ENCODE assay signal across 8 mouse cellular contexts in the genomic region with DNA sequence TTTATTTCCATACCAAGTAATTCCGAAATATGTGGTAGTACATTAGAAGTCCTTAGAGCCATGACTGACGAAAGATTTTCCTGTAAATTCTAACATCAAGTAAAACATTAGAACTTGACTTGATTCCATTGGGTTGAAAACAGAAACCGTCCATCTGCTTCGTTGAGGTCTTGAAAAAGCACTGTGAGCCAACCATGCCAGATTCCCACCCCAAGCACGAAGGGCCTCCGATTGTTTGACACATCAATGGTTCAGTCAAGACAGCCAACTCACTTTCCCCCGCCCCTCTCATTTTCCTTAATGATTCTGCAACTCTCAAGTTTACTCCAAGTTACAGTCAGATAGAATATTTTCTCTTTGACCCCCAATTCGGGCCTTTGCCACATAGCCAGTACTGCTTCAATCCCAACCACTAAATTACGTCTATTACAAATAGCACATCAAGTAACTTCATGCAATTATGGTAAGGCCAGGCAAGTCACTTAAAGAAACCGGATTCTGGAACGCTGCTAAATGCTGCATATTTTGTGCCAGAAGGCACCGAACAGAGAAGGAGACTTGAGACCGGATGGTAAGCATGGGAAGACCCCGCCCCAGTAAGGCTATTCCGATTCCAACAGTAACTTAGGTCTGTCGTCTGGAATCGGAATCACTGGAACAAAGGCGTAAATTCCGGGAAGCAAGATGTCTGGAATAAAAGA. TPM values are rescaled to one million over a fixed set of nuclear protein-coding genes. Genes with fewer than 3 reads are reported as not detected.
DNase-seq lines count a peak whose midpoint lies in the region; TF ChIP-seq lines count a peak whose summit lies in the region.

No protein-coding gene starts in this region.

- peak; percentile 40 for DNase-seq in cerebellum, adult 11-12 months
- no peak for DNase-seq in cerebellum, postnatal 25 days
- DNase-seq in A20 (ENCODE audit: low read depth, low spot score): peak; percentile 60
- peak; percentile 38 to 48 for DNase-seq in cerebellum, postnatal 14 days
- peak; percentile 20 to 38 for DNase-seq in heart, postnatal 10 days
- no peak for DNase-seq in liver, adult 2 months (ENCODE audit: extremely low read depth, low read depth, low spot score)
- DNase-seq in neural tube, embryonic 10.5 days (ENCODE audit: extremely low spot score, low spot score): peak; percentile 22
- DNase-seq in ovary, postnatal 14 days (ENCODE audit: low spot score): no peak

- H3K9ac ChIP-seq in liver, adult 2 months (ENCODE audit: low read depth, low read length): peak overlapping the region; percentile 96

- no peak for TF ChIP-seq CTCF in liver, adult 2 months (IDR thresholded peaks at IDR 0.05; ENCODE audit: low read depth, low read length)

- H3K27ac ChIP-seq in liver, adult 2 months (replicated peaks; ENCODE audit: insufficient read depth, low read depth, low read length): peak overlapping the region; percentile 99

- H3K4me3 ChIP-seq in liver, adult 2 months (ENCODE audit: insufficient read depth, low read depth, low read length): peak overlapping the region; percentile 97

- peaks cover 26% of the 10 kb centered on the region for H3K79me2 ChIP-seq in liver, adult 2 months (ENCODE audit: control insufficient read depth, insufficient read depth, low read length)

- TF ChIP-seq POLR2A in liver, adult 2 months (IDR thresholded peaks at IDR 0.05; ENCODE audit: extremely low read depth, insufficient read depth, low read length): no peak

- intact Hi-C loops in heart, postnatal 10 days (cut with DNase I): loop anchor here (2.0 to 5.0 kb wide), 2 partner anchors 56 to 74 kb away; no protein-coding TSS in a partner anchor

- WGBS in liver, adult 2 months: 0% methylated on average over 19 of the region's 19 CpGs

- H3K4me1 ChIP-seq in liver, adult 2 months (ENCODE audit: control insufficient read depth, insufficient read depth, low read length): peaks cover 18% of the 10 kb centered on the region

- no peaks in the 10 kb centered on the region for H3K27me3 ChIP-seq in liver, adult 2 months (ENCODE audit: control insufficient read depth, insufficient read depth, low read length)

- no peaks in the 10 kb centered on the region for H3K36me3 ChIP-seq in liver, adult 2 months (ENCODE audit: control insufficient read depth, insufficient read depth, low read length)

RNA-seq across cellular contexts. Expression of gene Rab10, which starts 1.1 kb away (rescaled TPM):
- total RNA-seq in heart, postnatal 10 days (2021): 100 to 1,000 TPM; 121 to 123 TPM
- 42.8 and 43.4 TPM in 2 replicates for total RNA-seq in liver, adult 2 months (2014; rRNA removed)
- polyA plus RNA-seq in liver, adult 2 months (2012; rRNA removed): 18.7 and 21.5 TPM in 2 replicates

RNA-seq across cellular contexts. Expression of gene Kif3c, which starts 56.2 kb away (rescaled TPM):
- 1 to 10 TPM; 5.5 to 5.8 TPM for total RNA-seq in heart, postnatal 10 days (2021)
- 0.55 and 1.0 TPM in 2 replicates for total RNA-seq in liver, adult 2 months (2014; rRNA removed)
- 0.68 and 0.99 TPM in 2 replicates for polyA plus RNA-seq in liver, adult 2 months (2012; rRNA removed)

Comparison
In these comparisons a context has a peak if more than half of its experiments do, and no peak if none do; other contexts are left out.
1. DNase-seq: peak in cerebellum, adult 11-12 months (single experiment), A20 (single experiment), cerebellum, postnatal 14 days (2 of 2), heart, postnatal 10 days (2 of 2) and neural tube, embryonic 10.5 days (single experiment); none in cerebellum, postnatal 25 days (0 of 2), liver, adult 2 months (single experiment) and ovary, postnatal 14 days (single experiment).